Mouse (Mus musculus): ENCODE results near the gene Adcy4.

Gene Adcy4

GRCm38 (mm10) chr14:55788256-55789050 is 4.6 kb upstream of the Adcy4 start, which contains the start of gene Ripk3:
TSS of gene Ripk3 (minus strand) at chr14:55788865.
- DNase-seq (ENCODE audit: low read depth, low spot score) = peak; percentile 82

GRCm38 (mm10) chr14:55787731-55788130 is 3.8 kb upstream of the Adcy4 start:
- DNase-seq (ENCODE audit: low read depth, low spot score) = no peak

GRCm38 (mm10) chr14:55785195-55785594 is 1.3 kb upstream of the Adcy4 start:
- no peak for DNase-seq (ENCODE audit: low read depth, low spot score)

GRCm38 (mm10) chr14:55783171-55783957 is 531 bp downstream of the Adcy4 start:
- no peak for DNase-seq (ENCODE audit: low read depth, low spot score)

- no peak for DNase-seq (ENCODE audit: low read depth, low spot score)
Measured at GRCm38 (mm10) chr14:55782361-55782960, 1.4 kb downstream of the Adcy4 start.

GRCm38 (mm10) chr14:55781310-55781709 is 2.6 kb downstream of the Adcy4 start:
- DNase-seq (ENCODE audit: low read depth, low spot score) = peak; percentile 73

GRCm38 (mm10) chr14:55780736-55781135 is 3.2 kb downstream of the Adcy4 start:
- DNase-seq (ENCODE audit: low read depth, low spot score) = no peak

GRCm38 (mm10) chr14:55779656-55780055 is 4.2 kb downstream of the Adcy4 start:
- DNase-seq (ENCODE audit: low read depth, low spot score) = no peak

GRCm38 (mm10) chr14:55778686-55779085 is 5.2 kb downstream of the Adcy4 start:
- DNase-seq (ENCODE audit: low read depth, low spot score) = no peak

GRCm38 (mm10) chr14:55777806-55778205 is 6.1 kb downstream of the Adcy4 start:
- no peak for DNase-seq (ENCODE audit: low read depth, low spot score)

GRCm38 (mm10) chr14:55777176-55777575 is 6.7 kb downstream of the Adcy4 start:
- no peak for DNase-seq (ENCODE audit: low read depth, low spot score)

GRCm38 (mm10) chr14:55776711-55777110 is 7.2 kb downstream of the Adcy4 start:
- DNase-seq (ENCODE audit: low read depth, low spot score) = no peak

GRCm38 (mm10) chr14:55769087-55769703 is 14.7 kb downstream of the Adcy4 start:
- DNase-seq (ENCODE audit: low read depth, low spot score) = no peak

GRCm38 (mm10) chr14:55768555-55768954 is 15.3 kb downstream of the Adcy4 start:
- no peak for DNase-seq (ENCODE audit: low read depth, low spot score)

GRCm38 (mm10) chr14:55767519-55768414 is 16.1 kb downstream of the Adcy4 start:
- peak; percentile 43 for DNase-seq (ENCODE audit: low read depth, low spot score)

- DNase-seq (ENCODE audit: low read depth, low spot score) = peak; percentile 15
Measured at GRCm38 (mm10) chr14:55765696-55766095, 18.2 kb downstream of the Adcy4 start, which contains the start of gene Ltb4r1. TSS of gene Ltb4r1 (plus strand) at chr14:55765962.

GRCm38 (mm10) chr14:55763166-55763565 is 20.7 kb downstream of the Adcy4 start:
- no peak for DNase-seq (ENCODE audit: low read depth, low spot score)

GRCm38 (mm10) chr14:55762001-55762821 is 21.7 kb downstream of the Adcy4 start:
- no peak for DNase-seq (ENCODE audit: low read depth, low spot score)

- no peak for DNase-seq (ENCODE audit: low read depth, low spot score)
Measured at GRCm38 (mm10) chr14:55761163-55761562, 22.7 kb downstream of the Adcy4 start, which contains the start of gene Ltb4r2. TSS of gene Ltb4r2 (plus strand) at chr14:55761428.

GRCm38 (mm10) chr14:55760156-55760555 is 23.7 kb downstream of the Adcy4 start:
- DNase-seq (ENCODE audit: low read depth, low spot score) = peak; percentile 82

All from CD4-positive helper T cell, adult 2 months (primary cell).